Mouse (Mus musculus) forebrain, embryonic 16.5 days (tissue): Measurements from ENCODE around the gene Tnni3k. TPM values are rescaled to one million over a fixed set of nuclear protein-coding genes. Genes with fewer than 3 reads are reported as not detected.

ENCODE experiments used
- polyA plus RNA-seq: library from polyadenylated mRNA; unstranded; fragments of >200 nt; fragmentation: Nextera tagmentation; extraction: Ambion mirVana; gene quantifications from 2 replicates; pipeline ENCODE4 v1.2.1, GENCODE M21; 2015

The Tnni3k gene
- polyA plus RNA-seq, 1 experiment from 2014 or later: 0.11 TPM

Other genes with a start within 250 kb of the Tnni3k start
- gene Fpgt, start 38.0 kb upstream of the Tnni3k start, polyA plus RNA-seq: 25.6 and 28.5 TPM in 2 replicates
- 0.71 and 1.0 TPM in 2 replicates for gene Lrriq3, start 38.0 kb upstream of the Tnni3k start, polyA plus RNA-seq